Mouse (Mus musculus) lung, postnatal 25 days (tissue): ENCODE measurements around the gene Secisbp2.

ENCODE experiments used
- DNase-seq: peaks from one replicate; pipeline ENCODE4 v3.0.0; 2022; ENCODE audit warnings: low spot score

The Secisbp2 gene

DNA sequence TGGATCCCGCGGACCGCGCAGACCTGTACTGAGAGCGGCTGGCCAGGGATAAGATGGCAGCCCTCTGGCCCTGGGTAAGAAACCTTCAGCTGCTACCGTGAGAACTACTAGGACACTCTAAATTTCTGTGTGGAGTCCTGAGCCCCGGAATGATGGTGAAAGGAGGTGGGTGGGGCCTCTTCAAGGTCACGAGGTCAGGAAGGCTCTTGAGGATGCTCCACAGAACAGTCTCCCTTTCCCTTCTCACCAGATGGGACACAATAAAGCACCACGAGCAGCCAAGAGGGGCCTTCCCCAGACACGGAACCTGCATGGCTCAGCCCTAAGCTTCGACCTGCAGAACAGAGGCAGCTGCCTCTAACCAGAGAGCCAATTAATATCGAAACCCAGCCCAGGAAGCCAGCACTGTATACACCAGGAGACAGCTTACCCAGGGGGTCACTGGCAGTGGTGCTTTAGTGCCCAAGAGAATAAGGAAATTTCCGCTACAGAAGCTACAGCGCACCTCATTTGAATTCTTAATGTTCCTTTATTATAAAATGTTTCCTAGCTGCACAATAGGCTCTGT, 80.7 kb downstream of the Secisbp2 start:
- DNase-seq = no peak
